Mouse (Mus musculus): ENCODE measurements around the gene Kcnip4.

Kcnip4 gene

GRCm38 (mm10) chr5:49524394-49525241 lies at the start of gene Kcnip4:
TSS of gene Kcnip4 (minus strand) at chr5:49524907.
- peak; percentile 87 to 88 for DNase-seq

DNA sequence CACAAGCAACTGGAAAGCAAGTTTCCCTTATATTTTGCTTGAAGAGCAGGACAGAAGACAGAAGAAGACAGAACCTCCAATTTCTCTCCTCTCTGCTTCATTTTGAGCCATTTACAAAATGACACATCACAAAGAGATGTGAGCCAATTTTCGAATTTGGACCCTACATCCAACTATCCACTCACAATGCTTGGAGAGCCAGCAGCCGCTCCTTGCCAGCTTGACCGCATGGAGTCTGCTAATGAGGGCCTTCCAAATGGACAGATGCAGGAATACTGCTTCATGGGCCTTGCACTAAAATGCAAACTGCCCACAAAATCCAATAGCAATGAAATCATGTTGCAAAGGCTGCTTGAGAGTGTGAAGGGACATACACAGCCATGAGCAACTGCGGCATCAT lies 47.2 kb upstream of the Kcnip4 start:
- DNase-seq, result peak; percentile 77 to 85

DNA sequence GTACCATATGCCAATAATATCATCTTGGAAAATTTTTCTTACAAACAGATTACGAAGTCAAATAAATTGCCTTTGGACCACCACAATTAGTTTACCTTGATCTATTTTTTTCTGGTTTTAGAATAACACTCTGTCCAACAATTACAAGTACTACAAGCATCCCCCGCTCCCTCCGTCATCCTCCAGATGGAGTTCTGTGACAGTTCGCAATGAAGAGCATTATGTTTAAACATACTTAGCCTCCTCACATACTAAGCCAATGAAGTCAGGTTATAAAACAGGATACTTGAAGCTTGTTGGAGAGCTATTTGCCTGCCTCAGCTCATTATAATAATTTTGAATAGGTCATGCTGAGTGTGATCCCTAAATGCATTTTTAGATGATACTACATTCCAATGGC lies 39.0 kb upstream of the Kcnip4 start:
- no peak for DNase-seq

DNA sequence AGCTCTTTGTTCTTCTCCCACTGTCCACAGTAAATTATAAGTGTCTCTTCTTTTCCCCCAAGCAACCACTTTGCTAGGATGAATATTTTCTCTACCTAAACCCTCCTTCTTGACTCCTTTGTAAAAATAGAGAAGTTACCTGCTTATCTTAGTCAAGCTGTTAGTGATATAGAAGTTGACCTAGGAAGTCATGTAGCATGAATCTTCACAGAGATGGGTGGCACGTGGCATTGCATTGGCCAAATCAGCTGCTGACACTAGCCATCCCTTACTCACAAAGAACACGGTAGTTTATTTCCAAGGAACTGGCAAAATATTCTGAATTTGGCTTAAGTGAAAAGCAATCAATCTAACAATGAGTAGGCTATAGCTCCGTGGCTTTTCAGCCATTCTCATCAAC lies 32.7 kb upstream of the Kcnip4 start:
- no peak for DNase-seq

GRCm38 (mm10) chr5:49547884-49548283 lies 23.2 kb upstream of the Kcnip4 start:
- DNase-seq, result no peak

DNA sequence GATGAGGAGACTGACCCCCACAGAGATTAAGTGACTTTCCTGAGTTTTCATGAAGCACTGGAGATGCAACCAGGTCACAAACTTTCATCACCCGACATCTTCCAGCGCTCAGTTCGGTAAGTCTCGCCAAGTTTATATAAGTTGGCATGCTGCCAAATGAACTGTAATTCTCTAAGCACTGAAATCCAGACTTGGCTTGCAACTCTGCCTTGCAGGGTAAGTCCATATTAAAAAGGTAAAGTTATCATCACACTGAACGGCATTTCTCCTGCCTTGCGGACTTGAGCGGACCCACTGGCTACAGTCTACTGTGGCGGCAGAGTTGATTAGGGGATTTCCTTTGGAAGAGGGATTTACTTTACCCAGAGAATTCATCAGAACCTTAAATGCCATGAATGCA lies 4.7 kb upstream of the Kcnip4 start:
- DNase-seq, result peak; percentile 15 to 27

- peak; percentile 58 to 71 for DNase-seq
These were observed 520 bp upstream of the Kcnip4 start for GRCm38 (mm10) chr5:49525242-49525612.

GRCm38 (mm10) chr5:49523997-49524393 lies 712 bp downstream of the Kcnip4 start:
- no peak for DNase-seq

DNA sequence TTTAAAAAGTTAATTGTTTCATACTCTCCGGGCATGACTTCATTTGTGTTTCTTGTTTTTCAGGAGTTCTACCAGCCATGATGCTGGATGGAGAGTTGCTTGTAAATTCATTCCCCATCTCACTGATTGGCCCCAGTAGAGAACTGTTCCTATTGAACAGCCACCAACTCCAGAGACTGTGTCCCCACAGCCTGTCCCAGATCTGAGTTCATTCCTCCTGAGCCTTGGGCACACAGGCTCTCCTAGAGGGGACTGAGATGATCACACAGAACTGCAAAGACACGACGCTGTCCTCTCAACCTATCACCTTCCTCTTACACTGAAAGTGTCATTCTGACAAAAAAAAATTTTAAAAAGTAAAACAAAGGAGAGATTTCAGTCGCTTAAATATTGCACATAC lies 1.7 kb downstream of the Kcnip4 start:
- no peak for DNase-seq

DNA sequence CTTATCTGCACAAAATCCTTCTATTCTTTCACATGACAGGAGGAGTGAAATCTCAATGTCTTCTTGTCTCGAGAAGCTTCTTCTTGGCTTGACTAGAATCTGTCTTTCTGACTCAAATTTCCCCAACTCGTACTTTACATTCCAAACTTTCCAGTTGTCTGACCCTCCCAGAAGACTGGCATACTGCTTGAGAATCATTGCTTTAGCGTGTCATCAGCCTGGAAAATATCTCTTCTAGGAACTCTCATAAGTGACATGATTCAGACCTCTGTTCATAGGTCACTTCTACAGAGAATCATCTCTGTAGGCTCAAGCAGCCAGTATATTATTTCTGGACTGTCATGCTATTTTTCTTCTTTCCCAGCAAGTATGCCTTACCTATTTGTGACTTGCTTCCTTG lies 26.0 kb downstream of the Kcnip4 start:
- no peak for DNase-seq

DNA sequence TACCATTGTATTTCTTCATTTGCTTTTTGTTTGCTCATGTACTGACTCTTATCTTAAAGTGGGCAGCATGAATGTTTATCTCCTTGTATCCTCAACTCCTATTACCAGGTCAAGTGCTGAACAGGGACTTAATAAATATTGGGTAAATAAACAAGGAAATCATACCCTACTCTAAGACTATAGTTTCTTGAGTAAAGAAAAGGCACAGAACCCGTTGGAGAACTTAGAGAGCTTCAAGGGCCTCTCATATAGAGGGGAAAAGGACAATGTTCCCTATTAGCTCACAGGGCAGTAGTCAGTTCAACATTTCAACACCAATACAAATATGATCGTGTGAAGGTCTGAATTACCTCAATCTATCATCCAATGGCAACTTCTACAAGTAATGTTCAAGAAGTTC lies 37.4 kb downstream of the Kcnip4 start:
- no peak for DNase-seq

DNA sequence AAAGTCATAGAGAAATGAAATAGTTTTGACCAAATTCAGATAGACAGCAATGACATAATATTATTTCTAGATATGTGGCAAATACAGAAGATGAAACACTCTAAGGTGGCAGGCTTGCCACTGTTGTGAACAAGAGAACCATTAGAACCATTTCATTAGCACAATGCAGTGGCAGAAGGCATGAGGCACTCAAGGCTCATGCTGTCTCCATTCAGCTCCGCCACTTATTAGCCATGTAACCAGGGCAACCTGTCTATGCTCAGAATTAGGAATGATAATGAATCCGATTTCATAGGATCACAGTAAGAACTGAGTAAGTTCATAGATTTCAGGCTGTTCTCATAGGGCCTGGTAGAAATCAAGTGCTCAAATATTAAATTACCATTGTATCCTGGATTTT lies 54.0 kb downstream of the Kcnip4 start:
- DNase-seq, result no peak

GRCm38 (mm10) chr5:49460643-49461276 lies 63.9 kb downstream of the Kcnip4 start:
- no peak for DNase-seq

DNA sequence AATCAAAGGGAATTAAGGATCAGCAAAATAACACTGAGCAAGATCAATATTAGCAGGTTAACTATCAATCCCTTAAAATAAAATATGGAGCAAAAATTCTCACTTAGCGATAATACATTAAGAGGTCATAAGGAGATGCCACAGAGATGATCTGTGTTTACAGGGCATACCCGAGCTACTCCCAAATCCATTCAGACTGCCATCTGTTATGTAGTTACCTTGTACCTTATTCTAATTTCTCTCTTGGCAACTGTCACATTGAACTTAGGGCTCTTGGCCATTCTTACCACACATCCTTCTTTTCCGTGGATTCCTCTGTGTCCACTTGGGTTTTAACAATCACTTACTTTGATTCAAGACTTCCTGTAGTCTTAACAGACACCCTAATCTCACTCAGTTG lies 71.6 kb downstream of the Kcnip4 start:
- DNase-seq, result no peak

GRCm38 (mm10) chr5:49451295-49451694 lies 73.4 kb downstream of the Kcnip4 start:
- DNase-seq, result no peak

DNA sequence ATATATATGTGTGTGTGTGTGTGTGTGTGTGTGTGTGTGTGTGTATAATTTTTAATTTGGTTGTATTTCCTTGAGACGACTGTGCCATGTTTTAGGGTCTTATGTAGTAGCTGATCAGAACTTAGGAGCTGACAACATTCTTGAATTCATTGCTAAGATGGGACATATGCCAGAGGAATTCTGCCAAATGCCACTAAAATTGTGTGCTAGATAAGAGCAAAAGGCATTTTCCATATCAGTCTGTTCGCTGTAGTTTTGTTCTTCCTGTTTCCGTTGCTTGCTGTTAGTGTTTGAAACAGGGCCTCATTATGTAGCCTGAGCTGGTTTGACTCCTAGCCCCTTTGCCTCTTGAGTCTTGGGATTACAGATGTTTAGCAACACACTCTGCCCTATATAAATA lies 73.8 kb downstream of the Kcnip4 start:
- DNase-seq, result no peak

DNA sequence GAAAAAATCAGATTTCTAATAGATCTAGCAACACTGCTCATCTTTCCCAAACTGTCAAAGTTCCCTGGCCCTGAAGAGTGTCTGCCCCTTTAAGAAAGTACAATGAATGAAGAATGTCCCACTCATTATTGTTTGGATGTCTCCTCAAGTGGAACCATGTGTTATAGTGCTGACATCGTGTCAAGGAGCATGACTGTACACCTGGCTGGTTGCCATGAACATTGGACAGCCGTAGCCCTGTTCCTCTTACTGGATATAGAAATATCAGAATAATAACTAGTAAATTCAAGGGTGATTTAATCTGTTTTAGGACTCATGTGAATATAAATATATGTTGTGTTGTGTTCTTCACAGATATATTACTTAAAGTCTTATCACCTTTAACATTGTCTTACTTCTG lies 87.5 kb downstream of the Kcnip4 start:
- peak; percentile 24 to 35 for DNase-seq

GRCm38 (mm10) chr5:49427689-49428088 lies 97.0 kb downstream of the Kcnip4 start:
- DNase-seq, result no peak

GRCm38 (mm10) chr5:49419707-49420106 lies 105.0 kb downstream of the Kcnip4 start:
- DNase-seq, result no peak

GRCm38 (mm10) chr5:49408351-49408750 lies 116.4 kb downstream of the Kcnip4 start:
- no peak for DNase-seq

DNA sequence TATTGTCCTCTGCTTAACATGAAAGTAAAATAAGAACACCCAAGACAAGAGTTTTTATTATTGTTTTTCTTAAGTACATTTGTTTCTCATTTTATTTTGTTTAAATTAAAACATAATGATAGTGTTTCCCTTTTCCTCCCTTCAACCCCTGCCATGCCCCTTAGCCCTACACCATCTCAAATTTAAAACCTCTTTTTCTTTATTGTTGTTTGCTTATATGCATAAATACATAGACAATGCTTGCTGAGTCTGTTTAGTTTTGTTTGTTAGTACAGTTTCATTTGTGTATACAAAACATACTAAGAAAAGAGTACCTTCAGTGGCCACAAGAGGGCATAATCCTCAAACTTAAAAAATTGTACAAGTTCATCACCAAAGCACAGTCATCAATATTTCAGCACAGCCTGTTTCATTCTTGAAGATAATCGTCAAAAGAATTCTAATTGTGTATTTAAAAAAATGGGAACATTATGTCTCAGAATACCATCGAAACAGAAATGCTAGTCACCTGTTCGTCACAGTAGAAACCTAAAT lies 154.1 kb downstream of the Kcnip4 start:
- DNase-seq, result peak; percentile 57 to 83

DNA sequence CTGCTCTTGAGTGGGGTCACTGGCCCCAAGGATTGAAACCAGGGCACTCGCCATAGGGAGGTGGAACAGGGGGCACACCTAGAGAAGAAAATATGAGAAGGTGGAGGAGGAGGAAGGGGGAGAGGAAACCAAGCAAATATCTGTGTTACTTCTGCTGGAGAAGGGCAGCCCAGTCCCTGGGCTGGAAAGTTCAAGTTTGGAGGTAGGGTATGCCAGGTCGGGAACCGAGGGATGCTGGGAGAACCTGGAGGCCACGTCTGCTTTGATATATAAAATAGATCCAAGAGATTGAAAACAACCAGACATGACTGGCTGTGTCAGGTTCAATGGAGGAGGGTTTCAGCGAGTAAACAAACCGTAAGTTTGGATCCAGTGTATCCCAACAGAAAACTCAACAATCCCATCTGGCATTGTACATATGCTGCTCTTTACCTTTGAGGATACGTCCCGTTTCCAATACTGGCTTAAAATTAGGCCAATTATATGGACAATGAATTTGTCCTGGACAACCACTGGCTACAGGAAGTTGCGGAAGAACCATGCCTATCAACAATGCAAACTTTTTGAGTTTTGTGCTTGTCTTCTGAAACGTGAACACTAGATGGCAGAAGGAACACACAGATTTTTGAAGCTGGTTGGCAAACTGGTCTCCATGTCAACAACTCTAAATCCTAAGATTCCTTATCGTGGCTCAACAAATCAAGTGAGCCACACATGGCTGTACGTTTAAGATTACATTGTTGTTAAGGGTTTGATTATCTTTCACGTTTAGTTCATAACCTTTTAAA lies 155.9 kb downstream of the Kcnip4 start:
- peak; percentile 48 to 69 for DNase-seq

DNA sequence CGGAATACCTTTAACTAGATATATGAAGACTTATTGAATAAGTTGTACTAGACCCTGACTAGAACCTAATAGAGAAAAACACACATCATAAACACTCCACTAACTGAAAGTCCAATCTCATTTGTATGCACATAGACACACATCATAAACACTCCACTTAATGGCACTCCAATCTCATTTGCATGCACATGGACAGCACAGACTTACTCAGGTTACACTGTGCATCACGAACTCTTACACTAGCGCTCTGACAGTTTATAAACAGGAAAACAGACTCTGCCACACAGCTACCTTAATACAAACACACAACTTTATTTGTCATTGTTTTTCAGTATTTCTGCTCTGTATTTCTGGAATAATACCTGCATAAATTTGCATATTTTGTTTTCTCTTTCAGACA lies 168.3 kb downstream of the Kcnip4 start:
- DNase-seq, result no peak
